Mouse (Mus musculus): ENCODE measurements around the gene Efcab1. TPM values are rescaled to one million over a fixed set of nuclear protein-coding genes. Genes with fewer than 3 reads are reported as not detected.
"Not testable (repeated sequence)": the region's sequence is repeated elsewhere in the genome, so short reads cannot be mapped to it uniquely, and the experiment has no call there.

Efcab1 gene
- polyA plus RNA-seq, 1 experiment from 2014 or later, result 11.8 TPM

- H3K9me3 ChIP-seq (ENCODE audit: control insufficient read depth, low read length); H3K4me2 ChIP-seq; H3K36me3 ChIP-seq (ENCODE audit: control insufficient read depth, insufficient read depth, low read length); ATAC-seq (ENCODE audit: low FRiP score); DNase-seq (ENCODE audit: low spot score, missing footprints); H3K27ac ChIP-seq (ENCODE audit: low read depth, low read length); H3K9ac ChIP-seq (ENCODE audit: low read length); H3K4me3 ChIP-seq (ENCODE audit: low read depth, low read length); H3K27me3 ChIP-seq (ENCODE audit: control insufficient read depth, insufficient read depth, low read length); H3K4me1 ChIP-seq (ENCODE audit: control insufficient read depth, insufficient read depth, low read length): not testable (repeated sequence)
- WGBS, result 78% methylated on average over 5 of the region's 7 CpGs
These were observed 30.2 kb downstream of the Efcab1 start for GRCm38 (mm10) chr16:14936478-14937166.

DNA sequence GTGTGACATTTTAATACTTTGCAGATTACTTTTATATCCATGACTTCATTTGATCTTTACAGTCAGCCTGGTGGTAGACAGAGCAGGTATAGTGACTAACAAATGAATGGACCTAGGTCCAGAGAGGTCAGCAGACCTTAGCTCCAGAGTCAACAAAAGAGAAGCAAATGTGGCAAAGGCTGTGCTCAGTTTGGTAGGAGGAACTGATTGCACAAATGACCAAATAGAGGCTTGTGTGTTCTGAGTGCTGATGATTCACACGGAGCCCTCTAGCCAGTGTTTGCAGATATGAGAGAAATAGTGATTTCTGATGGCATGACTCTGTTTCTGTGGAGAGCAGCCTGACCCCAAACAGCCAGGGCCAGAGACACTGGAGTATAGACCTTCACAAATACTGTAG, 33.1 kb downstream of the Efcab1 start:
- H3K4me2 ChIP-seq, result no peak overlapping the region
- no peaks in the 10 kb centered on the region for H3K27me3 ChIP-seq (ENCODE audit: control insufficient read depth, insufficient read depth, low read length)
- no peaks in the 10 kb centered on the region for H3K9me3 ChIP-seq (ENCODE audit: control insufficient read depth, low read length)
- H3K4me3 ChIP-seq (ENCODE audit: low read depth, low read length), result no peak overlapping the region
- no peak for ATAC-seq (ENCODE audit: low FRiP score)
- 59% methylated on average over 1 of the region's 1 CpGs for WGBS
- no peaks in the 10 kb centered on the region for H3K4me1 ChIP-seq (ENCODE audit: control insufficient read depth, insufficient read depth, low read length)
- H3K9ac ChIP-seq (ENCODE audit: low read length), result no peak overlapping the region
- H3K36me3 ChIP-seq (ENCODE audit: control insufficient read depth, insufficient read depth, low read length), result no peaks in the 10 kb centered on the region
- no peak overlapping the region for H3K27ac ChIP-seq (ENCODE audit: low read depth, low read length)
- no peak for DNase-seq (ENCODE audit: low spot score, missing footprints)

GRCm38 (mm10) chr16:14939994-14940715, 33.7 kb downstream of the Efcab1 start:
- Histone ChIP-seq H3K27me3 (ENCODE audit: control insufficient read depth, insufficient read depth, low read length) (no peaks in the 10 kb centered on the region), H3K4me2 (no peak overlapping the region), H3K9me3 (ENCODE audit: control insufficient read depth, low read length) (no peaks in the 10 kb centered on the region), H3K4me3 (ENCODE audit: low read depth, low read length) (no peak overlapping the region), H3K36me3 (ENCODE audit: control insufficient read depth, insufficient read depth, low read length) (no peaks in the 10 kb centered on the region), H3K27ac (ENCODE audit: low read depth, low read length) (no peak overlapping the region), H3K4me1 (ENCODE audit: control insufficient read depth, insufficient read depth, low read length) (no peaks in the 10 kb centered on the region), H3K9ac (ENCODE audit: low read length) (no peak overlapping the region)
- no peak for DNase-seq (ENCODE audit: low spot score, missing footprints)
- no peak for ATAC-seq (ENCODE audit: low FRiP score)
- 95% methylated on average over 1 of the region's 1 CpGs for WGBS

GRCm38 (mm10) chr16:14940898-14941297, 34.5 kb downstream of the Efcab1 start:
- Histone ChIP-seq H3K9me3 (ENCODE audit: control insufficient read depth, low read length) (no peaks in the 10 kb centered on the region), H3K27me3 (ENCODE audit: control insufficient read depth, insufficient read depth, low read length) (no peaks in the 10 kb centered on the region), H3K4me2 (no peak overlapping the region), H3K4me3 (ENCODE audit: low read depth, low read length) (no peak overlapping the region), H3K9ac (ENCODE audit: low read length) (no peak overlapping the region), H3K36me3 (ENCODE audit: control insufficient read depth, insufficient read depth, low read length) (no peaks in the 10 kb centered on the region), H3K27ac (ENCODE audit: low read depth, low read length) (no peak overlapping the region), H3K4me1 (ENCODE audit: control insufficient read depth, insufficient read depth, low read length) (no peaks in the 10 kb centered on the region)
- DNase-seq (ENCODE audit: low spot score, missing footprints), result peak; percentile 62
- 89% methylated on average over 3 of the region's 3 CpGs for WGBS
- ATAC-seq (ENCODE audit: low FRiP score), result no peak

DNA sequence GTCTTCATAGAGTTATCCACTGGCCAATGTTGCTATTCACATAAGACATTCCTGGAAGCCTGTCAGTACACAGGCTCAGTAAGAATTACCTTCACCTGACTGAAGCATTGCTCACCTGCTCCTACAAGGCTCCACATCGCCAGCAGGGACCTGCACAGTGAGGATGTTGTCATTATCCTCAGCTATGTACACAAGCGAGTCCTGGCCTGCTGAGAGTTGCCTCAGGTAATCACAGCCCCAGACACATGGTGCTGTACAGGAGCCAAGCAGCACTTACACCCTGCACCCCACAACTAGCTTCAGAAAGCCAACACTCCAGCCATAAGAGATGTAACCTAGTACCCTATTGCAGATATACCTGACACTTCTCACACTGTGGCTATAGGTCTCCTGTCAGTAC, 37.1 kb downstream of the Efcab1 start:
- H3K4me1 ChIP-seq (ENCODE audit: control insufficient read depth, insufficient read depth, low read length), result no peaks in the 10 kb centered on the region
- H3K27me3 ChIP-seq (ENCODE audit: control insufficient read depth, insufficient read depth, low read length), result no peaks in the 10 kb centered on the region
- H3K36me3 ChIP-seq (ENCODE audit: control insufficient read depth, insufficient read depth, low read length), result no peaks in the 10 kb centered on the region
- no peak overlapping the region for H3K27ac ChIP-seq (ENCODE audit: low read depth, low read length)
- ATAC-seq (ENCODE audit: low FRiP score) (no peak), DNase-seq (ENCODE audit: low spot score, missing footprints) (peak; percentile 26)
- no peak overlapping the region for H3K4me2 ChIP-seq
- WGBS, result 82% methylated on average over 2 of the region's 2 CpGs
- H3K4me3 ChIP-seq (ENCODE audit: low read depth, low read length), result no peak overlapping the region
- no peaks in the 10 kb centered on the region for H3K9me3 ChIP-seq (ENCODE audit: control insufficient read depth, low read length)
- no peak overlapping the region for H3K9ac ChIP-seq (ENCODE audit: low read length)

GRCm38 (mm10) chr16:14947561-14947960, 41.2 kb downstream of the Efcab1 start:
- H3K27ac ChIP-seq (ENCODE audit: low read depth, low read length); ATAC-seq (ENCODE audit: low FRiP score); H3K4me2 ChIP-seq; H3K27me3 ChIP-seq (ENCODE audit: control insufficient read depth, insufficient read depth, low read length); H3K4me3 ChIP-seq (ENCODE audit: low read depth, low read length); H3K9me3 ChIP-seq (ENCODE audit: control insufficient read depth, low read length); H3K9ac ChIP-seq (ENCODE audit: low read length); H3K4me1 ChIP-seq (ENCODE audit: control insufficient read depth, insufficient read depth, low read length); H3K36me3 ChIP-seq (ENCODE audit: control insufficient read depth, insufficient read depth, low read length): not testable (repeated sequence)
- WGBS, result 90% methylated on average over 2 of the region's 2 CpGs
- peak; percentile 78 for DNase-seq (ENCODE audit: low spot score, missing footprints)

- WGBS, result 76% methylated on average over 2 of the region's 2 CpGs
- Histone ChIP-seq H3K9me3 (ENCODE audit: control insufficient read depth, low read length) (no peaks in the 10 kb centered on the region), H3K4me3 (ENCODE audit: low read depth, low read length) (no peak overlapping the region), H3K4me2 (no peak overlapping the region), H3K9ac (ENCODE audit: low read length) (no peak overlapping the region), H3K27ac (ENCODE audit: low read depth, low read length) (no peak overlapping the region), H3K36me3 (ENCODE audit: control insufficient read depth, insufficient read depth, low read length) (no peaks in the 10 kb centered on the region), H3K27me3 (ENCODE audit: control insufficient read depth, insufficient read depth, low read length) (no peaks in the 10 kb centered on the region), H3K4me1 (ENCODE audit: control insufficient read depth, insufficient read depth, low read length) (no peaks in the 10 kb centered on the region)
- DNase-seq (ENCODE audit: low spot score, missing footprints), result peak; percentile 26
- ATAC-seq (ENCODE audit: low FRiP score), result no peak
These were observed 45.5 kb downstream of the Efcab1 start for GRCm38 (mm10) chr16:14951894-14952293.

DNA sequence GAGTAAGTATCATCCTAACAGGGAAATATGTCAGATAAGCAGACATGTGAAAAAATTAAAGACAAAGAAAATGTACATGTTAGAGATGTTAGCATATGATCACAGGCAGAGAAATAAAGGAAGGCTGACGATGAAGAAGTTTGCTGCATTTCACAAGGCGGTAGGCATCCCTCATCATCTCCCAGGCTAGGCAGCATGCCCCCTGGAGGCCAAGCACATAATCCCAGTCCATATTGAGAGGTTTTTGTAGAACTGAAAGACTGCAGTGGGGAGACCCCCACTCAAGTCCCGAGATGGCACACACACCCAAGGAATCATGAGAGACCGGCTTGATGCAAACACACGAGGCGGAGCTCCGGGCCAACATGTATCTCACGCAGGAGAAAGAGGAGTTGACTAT, 53.3 kb downstream of the Efcab1 start:
- H3K36me3 ChIP-seq (ENCODE audit: control insufficient read depth, insufficient read depth, low read length), result no peaks in the 10 kb centered on the region
- no peaks in the 10 kb centered on the region for H3K9me3 ChIP-seq (ENCODE audit: control insufficient read depth, low read length)
- no peaks in the 10 kb centered on the region for H3K27me3 ChIP-seq (ENCODE audit: control insufficient read depth, insufficient read depth, low read length)
- 93% methylated on average over 8 of the region's 8 CpGs for WGBS
- ATAC-seq (ENCODE audit: low FRiP score) (no peak), DNase-seq (ENCODE audit: low spot score, missing footprints) (no peak)
- no peak overlapping the region for H3K27ac ChIP-seq (ENCODE audit: low read depth, low read length)
- H3K9ac ChIP-seq (ENCODE audit: low read length), result no peak overlapping the region
- no peak overlapping the region for H3K4me3 ChIP-seq (ENCODE audit: low read depth, low read length)
- no peak overlapping the region for H3K4me2 ChIP-seq
- no peaks in the 10 kb centered on the region for H3K4me1 ChIP-seq (ENCODE audit: control insufficient read depth, insufficient read depth, low read length)

DNA sequence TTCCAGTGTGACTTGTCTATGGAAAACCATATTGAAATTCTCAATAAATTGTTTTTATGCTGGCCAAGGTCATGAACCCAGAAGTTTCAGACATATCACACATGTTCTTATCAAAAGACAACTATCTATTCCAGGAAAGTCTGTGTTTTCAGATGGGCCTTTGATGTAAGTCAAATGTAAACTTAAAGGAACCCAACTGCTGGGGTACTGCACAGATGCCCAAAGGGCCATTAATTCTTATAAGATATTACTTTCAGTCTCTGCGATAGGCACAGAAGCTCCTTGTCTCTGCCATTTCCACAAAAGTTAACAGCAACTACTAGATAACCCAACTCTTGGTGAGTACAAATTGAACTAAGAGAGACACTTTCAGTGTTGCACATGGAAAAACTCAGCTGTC, 67.3 kb downstream of the Efcab1 start:
- Histone ChIP-seq H3K4me3 (ENCODE audit: low read depth, low read length) (no peak overlapping the region), H3K4me2 (no peak overlapping the region), H3K9ac (ENCODE audit: low read length) (no peak overlapping the region)

More for the DNA sequence above, 67.3 kb downstream of the Efcab1 start:
- H3K36me3 ChIP-seq (ENCODE audit: control insufficient read depth, insufficient read depth, low read length), result no peaks in the 10 kb centered on the region
- no peaks in the 10 kb centered on the region for H3K4me1 ChIP-seq (ENCODE audit: control insufficient read depth, insufficient read depth, low read length)
- 94% methylated on average over 1 of the region's 1 CpGs for WGBS
- no peaks in the 10 kb centered on the region for H3K27me3 ChIP-seq (ENCODE audit: control insufficient read depth, insufficient read depth, low read length)
- no peaks in the 10 kb centered on the region for H3K9me3 ChIP-seq (ENCODE audit: control insufficient read depth, low read length)
- ATAC-seq (ENCODE audit: low FRiP score) (no peak), DNase-seq (ENCODE audit: low spot score, missing footprints) (no peak)
- H3K27ac ChIP-seq (ENCODE audit: low read depth, low read length), result no peak overlapping the region

All from midbrain, embryonic 11.5 days (tissue).